Mouse (Mus musculus) T-helper 2 cell (primary cell): Measurements from ENCODE around the gene Cdk9.

Source experiments
- in situ Hi-C: fragments of 300-600 bp; cut with MboI, MseI; formaldehyde crosslinking; loops from one replicate; pipeline ENCODE4 v1.15.1; 2025; ENCODE audit warnings: high pct_unique_total_duplicates

Gene Cdk9

DNA sequence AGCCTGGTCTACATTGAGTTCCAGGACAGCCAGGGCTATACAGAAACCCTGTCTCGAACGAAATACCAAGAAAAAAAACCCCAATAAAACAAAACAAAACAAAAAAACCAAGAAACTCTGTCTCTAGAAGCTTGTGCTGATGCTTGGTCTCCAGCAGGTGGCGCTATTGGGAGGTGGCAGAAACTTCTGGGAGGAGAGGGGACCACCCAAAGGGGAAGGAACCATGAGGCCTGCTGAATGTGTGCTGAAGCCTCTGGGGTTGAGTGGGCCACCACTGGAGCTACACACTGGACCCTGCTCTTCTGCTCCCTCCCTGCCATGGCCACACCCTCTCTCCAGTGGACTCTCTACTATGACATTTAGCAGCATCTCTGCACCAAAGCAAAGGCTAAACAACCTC is 4.2 kb downstream of the Cdk9 start:
- in situ Hi-C loops = loop anchor here (10.0 kb wide), 1 partner anchor 1916 kb away; no protein-coding TSS in a partner anchor

DNA sequence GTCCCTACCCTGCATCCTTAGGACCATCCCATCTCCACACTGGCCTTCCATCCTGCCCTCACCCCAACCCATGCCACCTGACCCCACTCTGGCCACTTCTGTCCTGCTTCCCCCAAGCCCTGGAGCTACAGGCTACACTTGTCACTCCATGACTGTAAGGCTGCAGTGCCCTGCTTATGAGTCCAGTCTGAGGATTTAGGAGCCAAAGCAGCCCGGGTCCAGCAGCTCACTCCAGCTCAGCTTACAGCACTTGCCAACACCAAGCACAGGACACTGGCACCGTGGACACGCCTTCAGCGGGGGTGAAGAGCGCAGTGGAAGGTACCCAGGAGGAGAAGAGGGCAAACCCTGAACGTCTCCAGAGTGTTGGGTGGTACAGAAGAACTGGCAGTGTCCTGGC is 5.9 kb downstream of the Cdk9 start:
- in situ Hi-C loops = loop anchor here (10.0 kb wide), 1 partner anchor 1918 kb away; no protein-coding TSS in a partner anchor

DNA sequence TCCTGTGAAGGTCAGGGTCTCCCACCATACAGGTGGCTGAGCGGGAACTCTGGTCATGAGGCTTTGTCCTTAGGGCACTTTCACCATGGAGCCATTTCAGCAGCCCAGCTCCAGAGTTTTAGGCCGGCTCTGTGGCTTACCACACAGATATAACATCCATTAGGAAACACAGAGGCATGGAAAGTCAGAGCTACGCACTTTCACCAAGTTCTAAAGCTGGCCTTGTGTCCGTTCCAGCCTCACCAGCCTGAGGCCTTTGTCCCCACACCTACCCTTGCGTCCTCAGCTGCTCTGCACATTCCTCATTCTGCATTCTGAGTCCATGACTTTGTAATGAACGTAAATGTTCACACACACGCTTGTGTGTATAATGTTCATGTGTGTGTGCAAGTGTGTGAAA is 7.9 kb downstream of the Cdk9 start:
- in situ Hi-C loops = loop anchor here (10.0 kb wide), 1 partner anchor 1920 kb away; no protein-coding TSS in a partner anchor

DNA sequence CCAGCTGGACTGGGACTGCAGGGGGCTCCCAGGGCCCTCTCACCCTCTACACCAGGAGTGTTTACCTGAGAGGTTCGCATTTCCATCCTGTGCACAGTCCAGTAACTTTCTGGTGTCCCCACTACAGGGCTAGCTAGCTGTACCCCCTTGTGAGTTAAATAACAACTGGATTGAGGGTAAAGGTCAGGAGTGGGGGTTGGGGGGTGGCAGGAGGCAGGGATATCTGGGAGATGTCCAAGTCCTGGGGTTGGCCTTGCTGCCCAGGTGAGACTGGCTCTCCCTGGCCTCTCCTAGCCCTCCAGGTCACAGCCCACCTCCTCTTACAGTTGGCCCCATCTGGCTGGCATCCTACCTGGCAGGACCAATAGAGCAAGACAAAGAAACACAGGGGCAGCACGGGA is 8.9 kb downstream of the Cdk9 start, which contains the start of gene Fpgs:
TSS of gene Fpgs (minus strand) at position 125 of the 401 bp plus-strand sequence.
- in situ Hi-C loops = loop anchor here (10.0 kb wide), 1 partner anchor 1921 kb away; no protein-coding TSS in a partner anchor

DNA sequence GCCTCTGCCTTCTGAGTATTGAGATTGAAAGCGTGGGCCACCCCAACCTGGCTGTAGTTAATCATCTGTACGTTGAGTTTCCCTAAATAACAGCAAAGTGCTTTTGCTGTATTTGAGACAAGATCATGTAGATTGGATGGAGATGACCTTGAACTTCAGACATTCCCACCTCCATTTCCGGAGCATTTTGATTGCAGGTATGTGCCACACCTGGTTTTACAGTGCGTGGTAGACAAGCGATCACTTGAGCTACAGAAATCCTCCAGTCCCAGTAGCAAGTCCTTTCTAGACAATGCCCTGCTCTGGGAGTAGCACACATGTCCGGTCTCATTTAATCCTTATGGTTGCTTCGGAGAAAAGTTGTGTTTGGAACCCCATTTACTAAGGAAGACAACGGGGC is 9.8 kb downstream of the Cdk9 start:
- in situ Hi-C loops = loop anchor here (10.0 kb wide), 1 partner anchor 1922 kb away; no protein-coding TSS in a partner anchor

DNA sequence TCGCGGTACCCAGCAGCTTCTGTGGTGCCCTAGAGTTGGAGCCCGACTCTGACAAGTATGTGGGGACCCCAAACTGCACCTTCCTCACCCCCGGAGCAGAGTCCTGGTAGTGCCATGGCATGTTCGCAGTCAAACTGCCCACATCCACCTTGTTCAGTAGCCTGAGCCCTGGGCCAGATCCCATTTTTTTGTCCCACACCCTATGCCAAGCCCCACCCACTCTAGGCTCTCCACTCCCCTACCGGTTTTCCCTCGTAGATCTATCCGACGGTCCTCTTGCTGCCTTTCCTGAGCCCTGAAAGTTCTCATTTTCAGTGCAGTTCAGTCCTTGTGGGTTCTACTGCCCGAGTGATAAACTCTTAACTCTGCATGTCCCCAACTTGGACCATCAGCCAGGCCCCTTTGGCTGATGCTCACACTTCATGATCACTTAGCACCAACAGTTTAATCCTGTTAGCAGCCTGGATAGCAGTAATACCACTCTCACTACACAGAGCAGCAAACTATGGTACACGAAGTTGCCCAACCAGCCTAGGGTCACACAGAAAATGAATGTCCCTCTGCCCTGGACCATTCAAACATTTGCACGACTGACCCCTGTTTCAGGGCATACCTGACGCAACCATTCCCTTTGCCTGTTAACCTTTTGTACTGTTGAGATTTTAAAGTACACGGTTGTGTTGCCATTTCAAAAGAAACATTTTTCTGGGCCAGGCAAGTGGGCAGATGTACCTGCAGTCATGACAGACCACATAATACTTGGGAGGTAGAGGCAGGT is 11.7 kb downstream of the Cdk9 start:
- in situ Hi-C loops = loop anchor here (10.0 kb wide), 1 partner anchor 1924 kb away; no protein-coding TSS in a partner anchor

DNA sequence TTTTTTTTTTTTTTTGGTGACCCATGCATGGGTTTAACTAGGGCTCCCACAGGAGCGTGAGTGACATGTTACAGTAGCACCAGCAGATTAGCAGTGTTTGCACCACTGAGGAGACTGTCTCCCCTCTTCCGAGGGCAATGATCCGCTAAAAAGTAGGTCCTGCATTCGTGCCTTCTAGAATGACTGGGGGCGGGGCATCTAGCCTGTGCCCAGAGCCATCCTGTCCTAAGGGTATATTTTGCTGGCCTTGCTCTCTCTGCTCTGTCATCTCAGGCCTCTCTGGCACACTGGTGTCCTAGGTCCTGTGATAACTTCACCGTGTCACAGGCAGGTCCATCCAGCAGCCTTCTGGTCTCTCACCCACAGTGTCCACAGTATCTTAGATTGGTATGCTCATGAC is 13.2 kb downstream of the Cdk9 start:
- in situ Hi-C loops = loop anchor here (10.0 kb wide), 2 partner anchors 95 to 1925 kb away; no protein-coding TSS in a partner anchor

DNA sequence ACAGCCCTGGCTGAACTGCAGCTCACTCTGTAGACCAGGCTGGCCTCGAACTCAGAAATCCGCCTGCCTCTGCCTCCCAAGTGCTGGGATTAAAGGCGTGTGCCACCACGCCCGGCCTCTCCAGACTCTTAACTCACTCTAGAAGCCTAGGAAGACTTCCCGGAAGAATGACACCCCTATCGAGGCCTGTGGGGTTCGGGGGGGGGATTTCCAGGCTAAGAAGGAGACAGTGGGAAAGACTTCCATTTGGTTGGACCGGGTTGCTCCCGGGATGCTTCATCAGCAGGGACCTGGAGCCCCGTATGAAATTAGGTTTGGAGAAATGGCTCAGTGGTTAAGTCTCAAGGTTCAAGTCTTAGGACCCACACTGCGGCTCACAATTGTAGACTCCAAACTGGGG is 18.2 kb downstream of the Cdk9 start:
- in situ Hi-C loops = loop anchor here (10.0 kb wide), 1 partner anchor 90 kb away; no protein-coding TSS in a partner anchor

DNA sequence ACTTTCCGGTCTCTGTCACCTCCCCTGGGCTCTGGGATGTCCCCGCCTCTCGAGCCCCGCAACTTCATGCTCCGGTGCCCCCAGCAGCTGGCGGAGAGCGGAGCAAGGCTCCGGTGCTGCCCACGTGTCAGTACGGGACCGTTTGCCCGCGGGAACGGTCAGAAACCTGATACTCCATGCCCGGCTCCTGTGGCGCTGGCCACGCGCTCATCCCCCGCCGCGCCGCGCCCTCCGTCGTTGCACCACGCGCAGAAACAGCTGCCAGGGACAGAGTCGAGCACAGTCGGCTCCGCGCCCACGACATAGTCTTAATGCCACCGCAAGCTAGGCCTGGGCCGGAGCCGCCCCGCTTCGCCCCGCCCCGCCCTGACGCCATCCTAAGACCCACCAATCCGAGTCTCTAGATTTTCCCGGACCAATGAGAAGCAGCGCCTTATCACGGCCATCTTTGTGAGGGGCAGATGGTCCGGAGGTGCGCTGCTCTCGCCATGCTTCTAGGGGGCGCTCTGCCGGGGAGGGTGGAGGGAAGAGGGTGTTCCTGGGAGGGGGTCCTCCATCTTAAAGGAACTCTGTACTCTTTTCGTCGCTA is 19.0 kb downstream of the Cdk9 start:
- in situ Hi-C loops = loop anchor here (10.0 kb wide), 1 partner anchor 89 kb away; no protein-coding TSS in a partner anchor

DNA sequence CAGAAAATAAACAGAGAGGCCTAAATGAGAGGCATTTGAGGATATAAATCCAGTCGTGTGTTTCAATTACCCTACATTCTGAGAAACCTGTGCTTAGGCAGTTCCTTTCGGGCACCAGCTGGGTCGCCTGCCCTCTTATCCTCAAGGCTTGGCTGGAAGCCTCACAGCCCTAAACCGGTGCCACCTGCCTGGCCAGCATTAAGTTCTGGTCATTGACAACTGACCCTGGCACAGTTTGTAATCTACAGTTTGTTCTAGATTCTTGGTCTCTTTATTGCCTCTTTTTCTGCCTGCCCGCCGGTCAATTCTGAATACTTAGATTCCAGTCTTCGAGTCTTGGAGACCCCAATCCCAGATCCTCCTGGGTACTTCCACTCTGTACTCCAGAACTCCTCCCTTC is 19.6 kb downstream of the Cdk9 start:
- in situ Hi-C loops = loop anchor here (10.0 kb wide), 1 partner anchor 88 kb away; no protein-coding TSS in a partner anchor

DNA sequence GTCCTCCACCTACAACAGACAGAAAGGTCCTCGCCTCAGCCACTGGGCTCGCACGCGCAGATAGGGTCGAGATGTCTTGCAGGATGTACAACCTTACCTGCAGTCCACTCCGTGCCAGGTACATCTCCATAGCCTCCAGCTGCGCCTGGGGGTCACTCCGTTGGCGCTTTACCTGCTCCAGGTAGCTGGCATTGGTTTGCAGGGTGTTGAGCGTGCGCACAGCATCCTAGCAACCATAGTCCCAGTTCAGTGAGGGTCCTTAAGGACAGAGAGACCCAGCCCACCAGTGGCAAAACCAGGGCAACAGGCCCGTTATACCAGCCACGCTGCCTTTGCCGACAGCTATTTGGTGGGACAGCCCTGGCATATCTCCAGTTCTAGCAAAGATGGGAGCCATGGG is 20.4 kb downstream of the Cdk9 start:
- in situ Hi-C loops = loop anchor here (10.0 kb wide), 1 partner anchor 88 kb away; no protein-coding TSS in a partner anchor

DNA sequence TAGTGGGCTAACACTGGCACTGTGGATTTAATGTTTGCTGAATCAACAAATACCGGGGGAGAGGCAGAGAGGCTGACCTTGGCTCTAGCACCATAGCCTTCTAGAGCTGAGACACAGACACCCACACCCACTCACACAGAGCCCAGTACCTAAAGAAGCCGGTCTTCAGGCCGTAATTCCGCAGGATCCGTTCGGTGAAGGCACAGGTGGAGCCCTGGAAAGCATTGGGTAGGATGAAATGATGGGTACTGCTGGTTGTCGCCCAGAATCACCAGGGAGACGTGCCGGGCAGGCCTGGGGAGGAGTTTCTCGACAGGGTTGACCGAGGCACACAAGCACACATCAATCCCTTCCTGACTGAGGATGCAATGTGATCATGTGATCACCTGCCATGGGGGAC is 21.8 kb downstream of the Cdk9 start:
- in situ Hi-C loops = loop anchor here (10.0 kb wide), 1 partner anchor 86 kb away; no protein-coding TSS in a partner anchor

DNA sequence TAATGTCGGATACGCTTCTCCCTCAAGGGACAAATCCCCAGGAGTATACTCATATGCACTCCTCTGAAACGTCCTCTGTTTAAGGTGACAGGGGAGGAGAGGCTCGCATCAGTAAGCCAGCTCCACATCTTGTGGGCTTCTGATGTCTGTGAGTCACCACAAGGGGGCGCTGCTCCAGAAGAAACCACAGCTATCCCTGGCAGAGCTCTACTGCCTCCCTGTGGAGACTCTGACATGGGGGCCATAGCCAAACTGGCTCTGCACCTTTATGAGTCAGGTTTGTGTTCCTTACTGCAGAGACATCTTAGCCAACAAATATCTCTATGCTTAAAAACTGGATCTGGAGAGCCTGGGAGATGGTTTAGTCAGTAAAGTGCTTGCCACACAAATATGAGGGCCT is 23.5 kb downstream of the Cdk9 start:
- in situ Hi-C loops = loop anchor here (5.0 kb wide), 1 partner anchor 57 kb away; no protein-coding TSS in a partner anchor

DNA sequence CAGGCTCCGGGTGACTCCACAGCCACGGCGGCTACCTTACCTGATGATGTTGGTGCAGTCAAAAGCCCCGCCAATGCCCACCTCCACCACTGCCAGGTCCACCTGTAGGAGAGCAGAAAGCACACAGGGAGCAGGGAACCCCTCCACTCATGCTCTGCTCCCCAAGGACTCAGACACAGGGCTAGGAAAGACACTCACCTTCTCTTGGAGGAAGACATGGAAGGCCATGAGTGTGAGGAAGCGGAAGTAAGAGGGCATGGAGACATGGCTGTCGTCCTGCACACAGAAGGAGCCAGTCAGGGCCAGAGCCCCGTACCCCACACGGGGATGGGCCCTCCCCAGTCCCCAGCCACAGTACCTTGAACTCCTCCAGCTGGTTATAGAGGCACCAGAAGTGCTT is 25.3 kb downstream of the Cdk9 start:
- in situ Hi-C loops = loop anchor here (5.0 kb wide), 1 partner anchor 55 kb away; no protein-coding TSS in a partner anchor

DNA sequence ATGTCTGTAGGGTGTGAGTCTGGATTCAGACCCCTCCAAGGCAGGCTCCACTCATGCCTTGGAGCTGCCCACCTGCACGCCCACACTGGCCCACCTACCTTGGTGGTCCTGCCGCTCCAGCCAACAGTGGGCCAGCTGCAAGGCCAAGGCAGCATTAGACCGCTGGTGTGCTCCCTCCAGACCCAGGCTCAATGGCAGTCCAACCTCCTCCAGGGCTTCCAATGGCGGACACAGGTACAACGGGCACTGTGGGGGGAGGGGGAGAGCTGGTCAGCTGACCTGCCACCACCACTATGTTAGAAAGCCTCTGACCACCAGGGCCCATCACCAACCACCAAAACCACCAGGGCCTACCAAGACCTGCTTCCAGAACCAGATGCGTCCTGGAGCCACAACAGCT is 26.2 kb downstream of the Cdk9 start:
- in situ Hi-C loops = loop anchor here (5.0 kb wide), 1 partner anchor 54 kb away; no protein-coding TSS in a partner anchor

DNA sequence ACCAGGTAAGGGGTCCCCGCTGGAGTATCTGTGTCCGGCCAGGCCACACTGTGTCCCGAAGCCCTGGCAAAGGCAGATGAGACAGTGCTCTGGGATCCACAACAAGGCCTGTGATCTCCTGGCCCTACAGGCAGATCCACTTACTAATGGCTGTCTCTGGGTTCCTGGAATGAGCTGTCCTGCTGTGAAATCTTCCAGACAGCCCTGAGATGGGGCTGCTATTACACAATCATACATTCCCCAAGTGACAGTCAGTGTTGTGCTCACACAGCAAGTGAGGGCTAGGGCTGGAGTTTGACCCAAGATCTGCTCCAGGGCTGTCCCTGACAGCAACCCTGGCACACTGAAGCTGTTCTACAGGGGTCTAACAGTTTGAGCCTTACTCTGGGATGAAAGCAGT is 27.1 kb downstream of the Cdk9 start:
- in situ Hi-C loops = loop anchor here (5.0 kb wide), 1 partner anchor 54 kb away; no protein-coding TSS in a partner anchor

DNA sequence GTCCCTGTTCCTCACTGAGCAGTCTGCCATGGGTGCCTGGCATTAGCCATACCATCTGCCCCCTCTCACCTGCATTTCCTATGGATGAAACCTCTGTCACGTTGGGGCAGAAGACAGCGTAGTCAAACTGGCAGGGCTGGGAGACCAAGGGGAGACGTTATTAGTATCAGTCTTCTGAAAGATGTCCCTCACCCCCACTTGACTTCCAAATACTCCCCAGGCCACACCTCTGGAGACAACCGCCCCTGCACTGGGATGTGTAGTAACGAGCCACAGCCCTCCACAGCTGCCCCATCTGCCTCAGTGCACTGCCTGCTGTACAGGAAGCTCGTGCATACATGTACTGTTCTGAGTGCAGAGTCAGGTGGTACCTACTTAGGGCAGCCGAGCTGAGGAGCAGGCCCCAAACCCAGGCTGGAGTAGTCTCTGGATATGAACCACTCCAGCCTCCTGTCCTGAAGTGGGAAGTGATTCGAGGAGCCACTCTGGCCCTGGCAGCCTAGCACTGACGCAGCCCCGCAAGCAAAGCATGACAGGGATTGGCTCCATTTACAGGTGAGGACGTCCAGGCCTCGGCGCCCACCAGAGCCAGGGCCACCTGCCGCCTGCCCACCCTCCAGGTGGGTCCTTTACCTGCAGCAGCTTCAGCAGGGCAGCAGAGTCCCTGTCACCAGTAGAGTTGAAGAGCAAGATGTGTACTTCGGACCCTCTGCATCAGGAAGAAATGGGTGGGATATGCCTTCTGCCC is 28.0 kb downstream of the Cdk9 start:
- in situ Hi-C loops = loop anchor here (5.0 kb wide), 1 partner anchor 53 kb away; no protein-coding TSS in a partner anchor

DNA sequence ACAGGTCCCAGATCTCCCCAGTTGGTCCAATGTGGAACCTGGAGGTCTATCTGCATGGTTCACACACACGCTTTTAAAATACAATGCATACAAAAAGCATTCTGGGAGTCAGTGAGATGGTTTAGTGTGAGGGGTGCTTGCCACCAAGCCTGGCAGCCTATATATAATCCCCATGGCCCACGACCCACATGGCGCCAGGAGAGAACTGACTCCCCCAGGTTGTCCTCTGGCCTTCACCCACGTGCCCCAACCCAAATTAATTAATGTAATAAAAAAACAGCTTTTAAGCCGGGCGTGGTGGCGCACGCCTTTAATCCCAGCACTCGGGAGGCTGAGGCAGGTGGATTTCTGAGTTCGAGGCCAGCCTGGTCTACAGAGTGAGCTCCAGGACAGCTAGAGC is 29.2 kb downstream of the Cdk9 start:
- in situ Hi-C loops = no loop called here

DNA sequence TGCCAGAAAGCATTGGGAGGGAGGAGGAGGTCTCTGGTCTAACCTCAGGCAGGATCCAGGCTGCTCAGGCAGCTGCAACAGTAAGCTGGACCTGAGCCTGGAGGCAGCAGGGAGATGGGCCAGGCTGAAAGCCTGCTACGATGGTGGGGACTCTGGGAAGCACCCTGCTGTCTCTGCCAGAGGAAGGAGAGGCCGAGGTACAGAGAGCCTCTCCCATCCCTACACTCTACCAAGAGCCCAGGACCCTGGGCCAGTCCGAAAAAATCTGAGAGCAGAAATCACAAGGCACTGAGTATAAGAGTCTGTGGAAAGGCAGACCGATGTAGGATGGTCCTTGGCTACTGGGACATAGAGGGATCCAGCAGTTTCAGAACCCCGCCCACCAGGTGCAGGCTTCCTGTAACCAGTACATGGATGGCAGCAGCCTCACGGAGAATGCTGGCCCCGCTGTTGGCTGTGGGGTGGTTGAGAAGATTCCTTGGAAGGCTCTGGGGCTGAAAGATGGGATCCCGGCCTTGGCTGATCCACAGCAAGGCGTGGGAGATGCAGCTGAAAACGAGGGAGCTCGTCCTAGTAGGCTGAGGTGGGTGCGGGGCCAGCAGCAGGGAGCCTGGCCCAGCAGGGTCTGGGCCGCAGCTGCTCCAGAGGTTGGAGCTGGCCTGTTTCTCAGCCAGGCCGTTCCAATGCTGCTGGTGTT is 30.0 kb downstream of the Cdk9 start:
- in situ Hi-C loops = no loop called here

DNA sequence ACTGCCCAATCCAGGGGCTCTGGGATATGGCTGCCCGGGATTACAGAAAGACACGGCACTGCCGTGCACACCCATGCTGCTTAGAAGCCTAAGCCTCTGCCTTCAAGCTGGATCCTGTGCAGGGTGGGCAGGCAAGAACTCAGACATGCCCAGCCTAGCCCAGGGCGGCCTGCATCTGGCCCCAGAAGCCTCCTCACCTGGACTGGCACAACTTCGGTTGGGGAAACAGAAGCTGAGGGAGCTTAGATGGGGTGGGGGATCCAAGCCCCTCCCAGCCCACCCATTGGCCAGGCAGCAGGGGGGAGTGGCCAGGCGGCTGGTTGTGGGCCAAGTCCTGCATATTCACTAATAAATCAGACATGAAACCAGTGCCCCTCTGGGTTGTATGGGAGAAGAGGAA is 31.1 kb downstream of the Cdk9 start:
- in situ Hi-C loops = no loop called here
